Mouse (Mus musculus) lung, adult 2 months (tissue): ENCODE measurements around the gene Armc2.

Experiments used
- CTCF ChIP-seq: fragments of 200-500 bp; IDR thresholded peaks from 2 replicates; pipeline ENCODE4 v1.5.1; 2011; ENCODE audit warnings: mild to moderate bottlenecking, low read length, control low read depth; ENCODE audit not compliant: insufficient read depth
- POLR2A ChIP-seq: fragments of 200-500 bp; IDR thresholded peaks from 2 replicates; pipeline ENCODE4 v1.6.1; 2011; ENCODE audit warnings: low read depth, mild to moderate bottlenecking, control low read depth, low read length, borderline replicate concordance; ENCODE audit errors: extremely low read depth

- no peak for TF ChIP-seq CTCF
- no peak for TF ChIP-seq POLR2A
Observed at GRCm38 (mm10) chr10:42005259-42005658, 13.0 kb downstream of the Armc2 start.
